In genomic region chr12:104933217-104933616, GRCm38 (mm10) we compare ENCODE assay signal across 11 mouse cellular contexts.
A peak's percentile ranks its signal among the peaks of the same experiment; 100 is the strongest.
DNase-seq lines count a peak whose midpoint lies in the region; ATAC-seq and TF ChIP-seq lines count a peak whose summit lies in the region.
"Had no signal": no experiment of that assay in that cellular context is flagged by ENCODE, and none has a peak within 500 bp of the region (broad histone marks: within the 10 kb centered on the region; RNA-seq: fewer than 3 reads in every experiment).

No protein-coding gene starts in this region.

- TF ChIP-seq CTCF in cortical plate, adult 2 months (IDR thresholded peaks at IDR 0.05; ENCODE audit: extremely low read depth, insufficient read depth, low read length), result 0 out of 2 replicates have a peak, but pooled peaks have one; percentile 21

- H3K27ac ChIP-seq in kidney, embryonic 15.5 days, result no peak overlapping the region
- H3K27ac ChIP-seq in cortical plate, adult 2 months (ENCODE audit: insufficient read depth, low read length), result no peak overlapping the region
- H3K27ac ChIP-seq: limb, embryonic 13.5 days had no signal

- peak; percentile 45 for DNase-seq in kidney, postnatal 10 days
- peak; percentile 45 for DNase-seq in 3T3-L1 (ENCODE audit: low read depth, low spot score)
- peak; percentile 20 to 24 for DNase-seq in B cell, adult 2 months
- no peak for DNase-seq in neural tube, embryonic 10.5 days (ENCODE audit: extremely low spot score, low spot score)
- no peak for DNase-seq in urinary bladder, postnatal 4 days (ENCODE audit: low spot score in 2 of 2)
- no peak for DNase-seq in T-cell, adult 2 months (ENCODE audit: low spot score)
- DNase-seq: cerebellum, adult 9-11 months; right cerebral cortex, postnatal 4 days had no signal

- H3K9me3 ChIP-seq in kidney, embryonic 15.5 days (replicated peaks), result no peaks in the 10 kb centered on the region

- H3K4me2 ChIP-seq in kidney, embryonic 15.5 days, result no peak overlapping the region
- H3K4me2 ChIP-seq: limb, embryonic 13.5 days had no signal

- no peak for TF ChIP-seq POLR2A in cortical plate, adult 2 months (IDR thresholded peaks at IDR 0.05; ENCODE audit: extremely low read depth, insufficient read depth, low read length)

- H3K36me3 ChIP-seq in kidney, embryonic 15.5 days, result no peaks in the 10 kb centered on the region
- H3K36me3 ChIP-seq: limb, embryonic 13.5 days had no signal

- no peaks in the 10 kb centered on the region for H3K27me3 ChIP-seq in kidney, embryonic 15.5 days

- 64% methylated on average over 2 of the region's 2 CpGs for WGBS in kidney, embryonic 15.5 days

- no peaks in the 10 kb centered on the region for H3K4me1 ChIP-seq in kidney, embryonic 15.5 days
- no peaks in the 10 kb centered on the region for H3K4me1 ChIP-seq in cortical plate, adult 2 months (ENCODE audit: control insufficient read depth, insufficient read depth, low read length)

- H3K9ac ChIP-seq in kidney, embryonic 15.5 days, result no peak overlapping the region
- H3K9ac ChIP-seq: limb, embryonic 13.5 days had no signal

- no peak for ATAC-seq in kidney, embryonic 15.5 days (replicated peaks; ENCODE audit: low FRiP score)

- no peak overlapping the region for H3K4me3 ChIP-seq in kidney, embryonic 15.5 days (replicated peaks)
- no peak overlapping the region for H3K4me3 ChIP-seq in cortical plate, adult 2 months (ENCODE audit: insufficient read depth, low read length)
- H3K4me3 ChIP-seq: limb, embryonic 13.5 days had no signal

Comparison
In these comparisons a context has a peak if more than half of its experiments do, and no peak if none do; other contexts are left out.
1. DNase-seq: peak in kidney, postnatal 10 days (single experiment), 3T3-L1 (single experiment) and B cell, adult 2 months (2 of 2); none in neural tube, embryonic 10.5 days (single experiment), urinary bladder, postnatal 4 days (0 of 2) and T-cell, adult 2 months (single experiment).